Mouse (Mus musculus) liver, embryonic 14.5 days (tissue): ENCODE measurements at regions not wholly inside any gene's neighbourhood (a gene's known extent, or its start where the extent isn't known, plus 50 kb on each side); places are given as distances from the start of the nearest gene placed in this dataset.

Experiments used
- CTCF ChIP-seq: IDR thresholded peaks from 2 replicates; pipeline ENCODE4 v1.5.1; 2016; ENCODE audit warnings: antibody characterized with exemption, low read depth, control low read depth
- EP300 ChIP-seq: IDR thresholded peaks from 2 replicates; pipeline ENCODE4 v1.6.1; 2016; ENCODE audit warnings: antibody characterized with exemption, low read depth

GRCm38 (mm10) chr15:93096335-93096734 is 178.6 kb downstream of the Gxylt1 start:
- no peak for TF ChIP-seq CTCF
- TF ChIP-seq EP300, result no peak
